Mouse (Mus musculus): ENCODE data around the gene Efhc1.

Gene Efhc1

GRCm38 (mm10) chr1:20951799-20952198 lies 373 bp downstream of the Efhc1 start:
- DNase-seq (ENCODE audit: low spot score), result no peak

- DNase-seq (ENCODE audit: low spot score), result no peak
These were observed 3.5 kb downstream of the Efhc1 start for GRCm38 (mm10) chr1:20954876-20955275.

GRCm38 (mm10) chr1:20969642-20970041 lies 18.2 kb downstream of the Efhc1 start:
- no peak for DNase-seq (ENCODE audit: low spot score)

- DNase-seq (ENCODE audit: low spot score), result no peak
These were observed 22.0 kb downstream of the Efhc1 start for GRCm38 (mm10) chr1:20973389-20973788.

GRCm38 (mm10) chr1:20974341-20975135 lies 23.1 kb downstream of the Efhc1 start:
- DNase-seq (ENCODE audit: low spot score), result no peak

DNA sequence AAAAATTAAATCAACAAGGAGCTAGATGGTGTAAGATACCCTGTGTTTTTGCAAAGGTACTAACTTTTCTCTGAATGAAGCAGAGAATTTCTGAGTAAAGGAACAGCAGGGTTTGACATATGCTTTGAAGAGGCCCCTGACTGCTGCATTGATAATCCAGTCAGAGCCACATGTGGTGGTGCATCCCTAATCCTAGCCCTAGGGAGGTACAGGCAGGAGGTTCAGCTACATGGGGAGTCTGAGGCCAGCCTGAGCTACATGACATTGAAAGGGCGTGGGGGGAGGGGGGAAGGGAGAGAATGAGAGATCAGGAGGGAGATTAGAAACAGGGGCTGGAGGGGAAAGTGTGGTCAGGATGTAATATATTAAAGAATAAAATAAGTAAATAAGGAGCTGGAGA lies 29.1 kb downstream of the Efhc1 start:
- DNase-seq (ENCODE audit: low spot score), result no peak

- no peak for DNase-seq (ENCODE audit: low spot score)
These were observed 30.3 kb downstream of the Efhc1 start for GRCm38 (mm10) chr1:20981764-20982163.

DNA sequence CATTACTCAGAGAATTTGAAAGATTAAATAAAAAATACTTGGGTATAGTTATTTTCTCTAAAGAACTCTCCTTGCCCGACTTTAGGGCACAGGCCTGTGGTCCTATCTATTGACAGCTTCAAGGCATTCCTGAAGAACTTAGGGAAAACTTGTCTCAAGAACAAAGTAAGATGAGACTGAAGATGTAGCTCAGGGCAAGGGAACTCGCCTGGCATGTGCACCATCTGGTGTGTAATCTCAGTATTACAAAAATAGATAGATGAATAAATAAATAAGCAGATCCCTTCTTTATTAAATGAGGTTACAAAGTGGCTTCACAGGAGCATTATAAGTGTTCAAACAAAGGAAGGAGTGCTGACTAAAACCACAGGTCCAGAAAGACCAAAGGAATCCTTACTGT lies 32.7 kb downstream of the Efhc1 start:
- no peak for DNase-seq (ENCODE audit: low spot score)

- no peak for DNase-seq (ENCODE audit: low spot score)
These were observed 33.2 kb downstream of the Efhc1 start for GRCm38 (mm10) chr1:20984582-20984981.

GRCm38 (mm10) chr1:20986378-20987056 lies 35.1 kb downstream of the Efhc1 start:
- no peak for DNase-seq (ENCODE audit: low spot score)

DNA sequence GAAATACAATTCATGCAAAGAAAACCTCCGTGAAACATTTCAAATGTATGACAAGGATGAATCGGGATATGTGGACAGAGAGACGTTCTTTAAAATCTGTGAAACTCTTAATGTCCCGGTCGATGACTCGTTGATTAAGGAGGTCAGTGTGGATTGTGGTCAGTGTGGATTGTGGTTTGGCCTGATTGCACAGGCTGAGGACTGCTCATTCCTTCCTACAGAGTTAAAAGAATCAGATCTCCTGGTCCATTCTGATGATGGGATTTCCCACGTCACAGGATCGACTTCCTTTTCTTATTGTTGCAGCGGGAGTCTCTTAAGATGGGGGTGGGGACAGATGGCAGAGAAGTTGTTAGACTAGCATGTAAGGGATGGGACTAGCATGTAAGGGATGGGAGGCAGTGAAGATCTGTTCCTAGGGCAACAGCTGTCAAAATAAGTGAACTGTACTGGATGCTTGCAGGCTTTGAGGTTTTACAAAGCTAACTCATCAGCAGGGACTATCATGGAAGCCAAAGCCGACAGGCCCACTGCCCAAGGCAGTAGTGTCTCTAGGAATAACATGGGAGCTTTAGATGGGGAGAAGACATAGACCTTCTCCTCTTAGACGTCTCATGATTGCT lies 38.1 kb downstream of the Efhc1 start:
- no peak for DNase-seq (ENCODE audit: low spot score)

DNA sequence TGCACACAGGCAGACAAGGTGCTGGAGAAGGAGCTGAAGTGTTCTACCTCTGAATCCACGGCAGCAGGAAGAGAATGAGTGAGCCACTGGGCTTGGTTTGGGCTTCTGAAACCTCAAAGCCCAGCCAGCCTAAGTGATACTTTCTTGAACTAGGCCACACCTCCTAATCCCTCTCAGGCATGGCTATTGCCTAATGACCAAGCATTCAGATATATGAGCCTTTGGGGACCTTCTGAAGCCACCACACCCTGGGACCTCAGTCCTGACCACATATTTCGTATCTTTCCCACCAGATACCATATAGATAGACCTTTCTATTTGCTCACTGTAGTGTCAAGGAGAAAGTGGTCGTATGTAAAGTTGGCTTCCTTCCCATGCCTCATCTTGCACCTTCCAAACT lies 42.3 kb downstream of the Efhc1 start:
- DNase-seq (ENCODE audit: low spot score), result no peak

DNA sequence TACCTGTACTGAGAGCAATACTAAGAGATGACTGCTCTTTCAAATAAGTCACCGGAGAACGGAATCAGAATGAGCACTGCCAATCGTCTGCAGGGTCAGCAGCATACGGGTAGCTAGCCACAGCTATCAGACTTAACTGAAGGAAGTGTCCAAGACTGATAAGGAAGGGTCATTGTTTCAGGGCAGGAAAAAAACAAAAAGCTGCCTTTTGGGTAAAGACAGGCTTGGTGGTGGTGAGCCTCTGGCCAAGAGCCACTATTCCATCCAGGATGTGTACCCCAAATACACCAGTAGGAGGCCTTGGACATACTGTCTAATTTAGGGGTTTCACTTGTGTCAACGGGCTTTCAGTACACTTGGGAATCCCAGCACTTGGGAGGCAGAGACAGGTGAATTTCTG lies 42.9 kb downstream of the Efhc1 start:
- DNase-seq (ENCODE audit: low spot score), result no peak

DNA sequence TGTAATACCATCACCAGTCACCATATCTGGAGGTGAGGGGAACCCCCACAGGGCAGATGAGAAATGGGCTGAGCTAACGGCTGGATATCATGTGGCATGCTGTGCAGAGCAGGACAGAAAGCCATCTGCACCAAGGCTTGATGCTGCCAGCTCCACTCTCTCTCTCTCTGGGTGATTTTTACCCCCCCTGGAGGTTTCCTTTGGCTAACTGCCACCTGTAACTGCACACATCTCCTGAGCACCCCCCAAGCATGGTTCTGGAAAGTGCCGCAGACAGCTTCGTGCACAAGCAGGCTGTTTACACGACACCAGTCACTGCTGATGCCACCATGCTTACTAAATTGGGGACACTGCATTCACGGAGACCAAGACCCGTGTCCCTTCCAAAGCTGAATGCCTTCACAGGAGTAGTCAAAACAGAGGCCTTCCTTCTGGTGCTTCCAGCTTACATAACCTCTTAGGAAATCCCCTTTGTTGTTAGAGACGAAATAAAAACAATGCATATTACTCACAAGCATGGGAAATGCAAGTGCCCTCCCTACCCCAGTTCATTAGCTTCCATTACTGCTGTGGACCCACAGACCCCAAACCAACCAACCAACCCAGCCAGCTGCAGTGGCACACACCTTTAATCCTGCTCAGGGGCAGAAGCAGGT lies 44.0 kb downstream of the Efhc1 start:
- no peak for DNase-seq (ENCODE audit: low spot score)

- DNase-seq (ENCODE audit: low spot score), result no peak
These were observed 45.3 kb downstream of the Efhc1 start for GRCm38 (mm10) chr1:20996603-20997327.

GRCm38 (mm10) chr1:20997328-20997689 lies 45.9 kb downstream of the Efhc1 start:
- DNase-seq (ENCODE audit: low spot score), result no peak

- DNase-seq (ENCODE audit: low spot score), result no peak
These were observed 46.5 kb downstream of the Efhc1 start for GRCm38 (mm10) chr1:20997881-20998389.

DNA sequence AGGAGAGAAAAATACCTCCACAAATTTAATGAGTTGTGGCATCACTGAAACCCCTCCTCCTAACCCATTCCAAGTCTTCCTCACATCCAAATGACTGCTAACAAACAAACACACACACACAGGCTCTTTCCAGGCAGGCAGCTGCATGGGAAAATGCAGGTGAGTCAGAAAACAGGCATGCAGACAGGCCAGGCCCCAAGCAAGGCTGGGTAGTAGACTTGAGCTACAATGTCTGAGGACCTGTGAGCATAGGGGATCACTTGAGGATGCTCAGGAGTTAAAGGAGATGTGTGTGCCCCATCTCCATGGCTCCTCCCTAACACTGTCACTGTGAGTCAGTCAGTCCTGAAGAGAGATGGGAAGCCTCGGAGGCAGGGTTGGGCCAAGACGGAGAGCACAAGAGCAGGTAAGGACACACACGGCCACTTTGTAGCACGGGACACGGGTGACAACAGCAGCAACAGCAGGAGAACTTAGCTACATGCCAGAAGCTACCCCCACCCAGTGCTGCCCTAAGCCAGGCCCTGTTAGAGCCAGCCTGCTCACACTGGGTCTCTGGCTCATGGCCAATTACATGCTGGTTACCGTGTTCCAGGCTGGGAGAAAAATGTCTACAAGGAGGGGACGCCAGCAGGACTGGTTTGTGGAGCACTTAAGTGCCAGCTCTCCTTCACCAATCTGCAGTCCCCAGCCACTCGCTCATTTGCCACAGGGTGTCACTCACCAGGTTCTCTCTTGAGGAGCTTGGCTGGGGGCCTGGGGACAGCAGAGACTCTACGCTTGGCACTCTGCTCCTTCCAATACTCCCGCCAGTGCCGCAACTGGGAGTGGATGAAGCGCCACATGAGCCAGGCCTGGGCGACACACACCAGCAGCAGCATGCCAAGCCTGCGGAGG lies 51.1 kb downstream of the Efhc1 start:
- no peak for DNase-seq (ENCODE audit: low spot score)

- no peak for DNase-seq (ENCODE audit: low spot score)
These were observed 53.2 kb downstream of the Efhc1 start for GRCm38 (mm10) chr1:21004596-21004995.

- DNase-seq (ENCODE audit: low spot score), result no peak
These were observed 55.3 kb downstream of the Efhc1 start for GRCm38 (mm10) chr1:21006775-21007174.
